Mouse (Mus musculus) hindbrain, embryonic 12.5 days (tissue): Measurements from ENCODE around the gene Olfr1493-ps1. TPM values are rescaled to one million over a fixed set of nuclear protein-coding genes. Genes with fewer than 3 reads are reported as not detected.

Experiments used
- ATAC-seq: fragments of 200-750 bp; cut with Nextera tagmentation; 2 replicates; pipeline ENCODE4 v1.8.0; 2017; ENCODE audit warnings: moderate TSS enrichment; ENCODE audit not compliant: low FRiP score
- H3K27ac ChIP-seq: fragments of 300-500 bp; sonication (generic); 2 replicates; pipeline ENCODE4 v1.5.1; 2016; ENCODE audit warnings: mild to moderate bottlenecking
- H3K27me3 ChIP-seq: fragments of 300-500 bp; sonication (generic); 2 replicates; pipeline ENCODE4 v1.6.1; 2016; ENCODE audit warnings: mild to moderate bottlenecking
- H3K36me3 ChIP-seq: fragments of 300-500 bp; sonication (generic); 2 replicates; pipeline ENCODE4 v1.6.1; 2016; ENCODE audit warnings: mild to moderate bottlenecking
- H3K4me1 ChIP-seq: fragments of 300-500 bp; sonication (generic); 2 replicates; pipeline ENCODE4 v1.6.1; 2016
- H3K4me2 ChIP-seq: fragments of 300-500 bp; sonication (generic); replicated peaks from 2 replicates; pipeline ENCODE4 v1.6.1; 2016; ENCODE audit warnings: mild to moderate bottlenecking
- H3K4me3 ChIP-seq: fragments of 300-500 bp; sonication (generic); 2 replicates; pipeline ENCODE4 v1.5.1; 2016; ENCODE audit warnings: mild to moderate bottlenecking
- H3K9ac ChIP-seq: fragments of 300-500 bp; sonication (generic); 2 replicates; pipeline ENCODE4 v1.6.1; 2016; ENCODE audit warnings: mild to moderate bottlenecking, moderate library complexity
- H3K9me3 ChIP-seq: fragments of 300-500 bp; sonication (generic); replicated peaks from 2 replicates; pipeline ENCODE4 v1.6.1; 2016; ENCODE audit warnings: mild to moderate bottlenecking
- WGBS: fragments of 180-500 bp; shearing (Covaris S2); methylation state at CpG from one replicate; pipeline ENCODE4 v1.1.7; 2016; 5-methylcytosine and 5-hydroxymethylcytosine counted together
- polyA plus RNA-seq: library from polyadenylated mRNA; unstranded; fragments of >200 nt; fragmentation: Nextera tagmentation; extraction: Ambion mirVana; gene quantifications from 2 replicates; pipeline ENCODE4 v1.2.1, GENCODE M21; 2016

Olfr1493-ps1 gene
- not detected in 2 replicates for polyA plus RNA-seq

GRCm38 (mm10) chr19:13722978-13723377 lies at the start of gene Olfr1493-ps1:
TSS of gene Olfr1493-ps1 (plus strand) at chr19:13723278.
- Histone ChIP-seq H3K36me3 (no peaks in the 10 kb centered on the region), H3K4me2 (no peak within 1 kb of the TSS), H3K27me3 (no peaks in the 10 kb centered on the region), H3K9ac (no peak within 1 kb of the TSS), H3K4me3 (no peak within 1 kb of the TSS), H3K9me3 (no peaks in the 10 kb centered on the region; the same call in 1 of the 2 replicates), H3K27ac (no peak within 1 kb of the TSS), H3K4me1 (no peaks in the 10 kb centered on the region)
- WGBS, result 62% methylated on average over 2 of the region's 2 CpGs
- no peak for ATAC-seq

- no peak within 1 kb of the TSS for H3K4me2 ChIP-seq
- no peaks in the 10 kb centered on the region for H3K4me1 ChIP-seq
- H3K4me3 ChIP-seq, result no peak within 1 kb of the TSS
- H3K27me3 ChIP-seq, result no peaks in the 10 kb centered on the region
- no peaks in the 10 kb centered on the region for H3K36me3 ChIP-seq
- WGBS, result 79% methylated on average over 3 of the region's 3 CpGs
- H3K9me3 ChIP-seq, result no peaks in the 10 kb centered on the region
- H3K27ac ChIP-seq, result no peak within 1 kb of the TSS
- H3K9ac ChIP-seq, result no peak within 1 kb of the TSS
- no peak for ATAC-seq
Observed at GRCm38 (mm10) chr19:13696968-13697367, 26.1 kb upstream of the Olfr1493-ps1 start, which contains the start of gene Olfr1491. TSS of gene Olfr1491 (plus strand) at chr19:13697268.

DNA sequence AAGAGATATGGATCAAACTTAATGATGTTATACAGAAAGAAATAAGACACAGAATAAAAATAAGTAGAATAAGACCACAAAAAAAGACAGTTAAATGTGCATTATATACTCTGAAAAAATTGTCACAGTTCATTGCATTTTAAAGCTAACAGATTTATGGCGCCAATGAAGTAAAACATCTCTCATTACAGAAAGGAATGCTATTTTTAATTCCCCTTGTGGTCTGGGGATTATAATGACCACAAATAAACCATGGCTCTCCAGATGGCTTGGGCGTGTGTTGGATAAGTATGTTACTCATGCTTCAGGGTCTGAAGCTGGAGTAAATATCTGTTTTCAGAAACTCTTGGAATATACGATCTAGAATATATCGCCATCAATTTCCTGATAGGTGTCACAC lies 16.4 kb downstream of the Olfr1493-ps1 start, which contains the start of gene Olfr1494:
Olfr1494 (plus strand) TSS at position 301 of the 400 bp plus-strand sequence.
- Histone ChIP-seq H3K9ac (no peak within 1 kb of the TSS), H3K4me1 (no peaks in the 10 kb centered on the region), H3K9me3 (peaks cover 6% of the 10 kb centered on the region), H3K27ac (no peak within 1 kb of the TSS), H3K27me3 (no peaks in the 10 kb centered on the region), H3K36me3 (no peaks in the 10 kb centered on the region), H3K4me2 (no peak within 1 kb of the TSS), H3K4me3 (no peak within 1 kb of the TSS)
- no peak for ATAC-seq
- 95% methylated on average over 4 of the region's 4 CpGs for WGBS

DNA sequence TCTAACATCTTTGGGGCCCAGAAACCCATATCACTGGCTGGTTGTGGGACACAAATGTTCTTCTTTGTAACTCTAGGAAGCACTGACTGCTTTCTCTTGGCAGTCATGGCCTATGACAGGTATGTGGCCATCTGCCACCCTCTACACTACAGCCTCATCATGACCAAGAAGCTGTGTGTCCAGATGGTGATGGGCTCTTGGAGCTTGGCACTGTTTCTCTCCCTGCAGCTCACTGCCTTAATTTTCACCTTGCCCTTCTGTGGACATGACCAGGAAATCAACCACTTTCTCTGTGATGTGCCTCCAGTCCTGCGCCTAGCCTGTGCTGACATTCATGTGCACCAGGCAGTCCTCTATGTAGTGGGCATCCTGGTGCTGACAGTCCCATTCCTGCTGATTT lies 26.3 kb downstream of the Olfr1493-ps1 start:
- Histone ChIP-seq H3K9me3 (0 out of 2 replicates have a peak, but pooled peaks cover 4% of the 10 kb centered on the region), H3K4me1 (no peaks in the 10 kb centered on the region), H3K36me3 (no peaks in the 10 kb centered on the region), H3K4me3 (no peak overlapping the region), H3K4me2 (no peak overlapping the region), H3K27ac (no peak overlapping the region), H3K9ac (no peak overlapping the region), H3K27me3 (no peaks in the 10 kb centered on the region)
- 89% methylated on average over 1 of the region's 1 CpGs for WGBS
- ATAC-seq, result no peak

GRCm38 (mm10) chr19:13764306-13764705 lies 41.2 kb downstream of the Olfr1493-ps1 start, which contains the start of gene Olfr1495:
TSS of gene Olfr1495 (plus strand) at chr19:13764606.
- Histone ChIP-seq H3K27me3 (no peaks in the 10 kb centered on the region), H3K9me3 (0 out of 2 replicates have a peak, but pooled peaks cover 2% of the 10 kb centered on the region), H3K36me3 (no peaks in the 10 kb centered on the region), H3K4me1 (no peaks in the 10 kb centered on the region), H3K9ac (no peak within 1 kb of the TSS), H3K4me2 (no peak within 1 kb of the TSS), H3K4me3 (no peak within 1 kb of the TSS), H3K27ac (no peak within 1 kb of the TSS)
- WGBS, result 83% methylated on average over 3 of the region's 3 CpGs
- no peak for ATAC-seq

GRCm38 (mm10) chr19:13768565-13769276 lies 45.6 kb downstream of the Olfr1493-ps1 start:
- ATAC-seq, result no peak
- no peaks in the 10 kb centered on the region for H3K36me3 ChIP-seq
- H3K4me1 ChIP-seq, result no peaks in the 10 kb centered on the region
- no peak overlapping the region for H3K4me3 ChIP-seq
- no peak overlapping the region for H3K27ac ChIP-seq
- H3K4me2 ChIP-seq, result no peak overlapping the region
- 92% methylated on average over 9 of the region's 9 CpGs for WGBS
- H3K9me3 ChIP-seq, result 0 out of 2 replicates have a peak, but pooled peaks cover 5% of the 10 kb centered on the region
- H3K27me3 ChIP-seq, result no peaks in the 10 kb centered on the region
- no peak overlapping the region for H3K9ac ChIP-seq

- Histone ChIP-seq H3K27ac (no peak within 1 kb of the TSS), H3K27me3 (no peaks in the 10 kb centered on the region), H3K4me3 (no peak within 1 kb of the TSS), H3K4me1 (no peaks in the 10 kb centered on the region), H3K9me3 (0 out of 2 replicates have a peak, but pooled peaks cover 3% of the 10 kb centered on the region), H3K9ac (no peak within 1 kb of the TSS), H3K4me2 (no peak within 1 kb of the TSS), H3K36me3 (no peaks in the 10 kb centered on the region)
- no peak for ATAC-seq
- 82% methylated on average over 1 of the region's 1 CpGs for WGBS
Observed at GRCm38 (mm10) chr19:13777578-13777977, 54.5 kb downstream of the Olfr1493-ps1 start, which contains the start of gene Olfr1496. TSS of gene Olfr1496 (plus strand) at chr19:13777878.

Other genes with a start within 250 kb of the Olfr1493-ps1 start
- not detected in 2 replicates for gene Olfr1475, start 243.1 kb upstream of the Olfr1493-ps1 start, polyA plus RNA-seq
- not detected in 2 replicates for gene Olfr1477, start 222.7 kb upstream of the Olfr1493-ps1 start, polyA plus RNA-seq
- gene Olfr1480, start 195.4 kb upstream of the Olfr1493-ps1 start, polyA plus RNA-seq, result not detected in 2 replicates
- gene Olfr1484, start 139.8 kb upstream of the Olfr1493-ps1 start, polyA plus RNA-seq, result not detected in 2 replicates
- gene Olfr1487, start 105.9 kb upstream of the Olfr1493-ps1 start, polyA plus RNA-seq, result not detected in 2 replicates
- gene Olfr1489, start 91.7 kb upstream of the Olfr1493-ps1 start, polyA plus RNA-seq, result not detected in 2 replicates
- not detected in 2 replicates for gene Olfr1490, start 72.2 kb upstream of the Olfr1493-ps1 start, polyA plus RNA-seq
- not detected in 2 replicates for gene Olfr1491, start 26.0 kb upstream of the Olfr1493-ps1 start, polyA plus RNA-seq
- gene Olfr1494, start 16.4 kb downstream of the Olfr1493-ps1 start, polyA plus RNA-seq, result not detected in 2 replicates
- not detected in 2 replicates for gene Olfr1495, start 41.3 kb downstream of the Olfr1493-ps1 start, polyA plus RNA-seq
- gene Olfr1496, start 54.6 kb downstream of the Olfr1493-ps1 start, polyA plus RNA-seq, result not detected in 2 replicates
- not detected in 2 replicates for gene Olfr1497, start 74.9 kb downstream of the Olfr1493-ps1 start, polyA plus RNA-seq
- gene Olfr1499, start 96.2 kb downstream of the Olfr1493-ps1 start, polyA plus RNA-seq, result not detected in 2 replicates
- not detected in 2 replicates for gene Olfr1500, start 107.2 kb downstream of the Olfr1493-ps1 start, polyA plus RNA-seq
- gene Olfr1501, start 127.4 kb downstream of the Olfr1493-ps1 start, polyA plus RNA-seq, result not detected in 2 replicates
- not detected in 2 replicates for gene Olfr1502, start 138.5 kb downstream of the Olfr1493-ps1 start, polyA plus RNA-seq
- gene Olfr1504, start 174.7 kb downstream of the Olfr1493-ps1 start, polyA plus RNA-seq, result not detected in 2 replicates
- not detected in 2 replicates for gene Olfr1505, start 190.3 kb downstream of the Olfr1493-ps1 start, polyA plus RNA-seq